Mouse (Mus musculus): ENCODE data around the gene Tpi1. TPM values are rescaled to one million over a fixed set of nuclear protein-coding genes. Genes with fewer than 3 reads are reported as not detected.

Gene Tpi1
- polyA plus RNA-seq, 1 experiment from 2014 or later: 755 TPM

Other genes starting within 250 kb of the Tpi1 start
- gene C1rb, start 244.0 kb downstream of the Tpi1 start, polyA plus RNA-seq (2015; fragmentation: Nextera tagmentation; extraction: Ambion mirVana): not detected in 2 replicates
- gene C1s2, start 178.2 kb downstream of the Tpi1 start, polyA plus RNA-seq (2015; fragmentation: Nextera tagmentation; extraction: Ambion mirVana): 0.16 and 0.21 TPM in 2 replicates
- 77.4 and 80.4 TPM in 2 replicates for gene Lpcat3, start 151.3 kb downstream of the Tpi1 start, polyA plus RNA-seq (2015; fragmentation: Nextera tagmentation; extraction: Ambion mirVana)
- 206 and 224 TPM in 2 replicates for gene Emg1, start 102.1 kb downstream of the Tpi1 start, polyA plus RNA-seq (2015; fragmentation: Nextera tagmentation; extraction: Ambion mirVana)
- gene Phb2, start 102.0 kb downstream of the Tpi1 start, polyA plus RNA-seq (2015; fragmentation: Nextera tagmentation; extraction: Ambion mirVana): 401 and 402 TPM in 2 replicates
- gene Ptpn6, start 75.6 kb downstream of the Tpi1 start, polyA plus RNA-seq (2015; fragmentation: Nextera tagmentation; extraction: Ambion mirVana): 12.5 and 13.3 TPM in 2 replicates
- 516 and 519 TPM in 2 replicates for gene Grcc10, start 72.9 kb downstream of the Tpi1 start, polyA plus RNA-seq (2015; fragmentation: Nextera tagmentation; extraction: Ambion mirVana)
- not detected in 2 replicates for gene Gm45234, start 58.3 kb downstream of the Tpi1 start, polyA plus RNA-seq (2015; fragmentation: Nextera tagmentation; extraction: Ambion mirVana)
- gene Atn1, start 57.8 kb downstream of the Tpi1 start, polyA plus RNA-seq (2015; fragmentation: Nextera tagmentation; extraction: Ambion mirVana): 17.0 and 17.7 TPM in 2 replicates
- gene Eno2, start 44.6 kb downstream of the Tpi1 start, polyA plus RNA-seq (2015; fragmentation: Nextera tagmentation; extraction: Ambion mirVana): 10.5 and 12.4 TPM in 2 replicates
- gene Lrrc23, start 34.6 kb downstream of the Tpi1 start, polyA plus RNA-seq (2015; fragmentation: Nextera tagmentation; extraction: Ambion mirVana): 0.37 and 0.90 TPM in 2 replicates
- gene Spsb2, start 5.6 kb downstream of the Tpi1 start, polyA plus RNA-seq (2015; fragmentation: Nextera tagmentation; extraction: Ambion mirVana): 15.3 and 18.2 TPM in 2 replicates
- gene Usp5, start 15.2 kb upstream of the Tpi1 start, polyA plus RNA-seq (2015; fragmentation: Nextera tagmentation; extraction: Ambion mirVana): 149 and 175 TPM in 2 replicates
- 178 and 185 TPM in 2 replicates for gene Cdca3, start 15.3 kb upstream of the Tpi1 start, polyA plus RNA-seq (2015; fragmentation: Nextera tagmentation; extraction: Ambion mirVana)
- gene Gnb3, start 26.0 kb upstream of the Tpi1 start, polyA plus RNA-seq (2015; fragmentation: Nextera tagmentation; extraction: Ambion mirVana): 1.1 and 2.9 TPM in 2 replicates
- gene P3h3, start 43.5 kb upstream of the Tpi1 start, polyA plus RNA-seq (2015; fragmentation: Nextera tagmentation; extraction: Ambion mirVana): 23.7 and 28.6 TPM in 2 replicates
- gene Gpr162, start 49.7 kb upstream of the Tpi1 start, polyA plus RNA-seq (2015; fragmentation: Nextera tagmentation; extraction: Ambion mirVana): 1.2 and 1.6 TPM in 2 replicates
- gene Cd4, start 73.9 kb upstream of the Tpi1 start, polyA plus RNA-seq (2015; fragmentation: Nextera tagmentation; extraction: Ambion mirVana): 0.06 and 0.26 TPM in 2 replicates
- 1.7 and 1.8 TPM in 2 replicates for gene Lag3, start 97.4 kb upstream of the Tpi1 start, polyA plus RNA-seq (2015; fragmentation: Nextera tagmentation; extraction: Ambion mirVana)
- 320 TPM in 2 replicates for gene Ptms, start 105.8 kb upstream of the Tpi1 start, polyA plus RNA-seq (2015; fragmentation: Nextera tagmentation; extraction: Ambion mirVana)
- gene Mlf2, start 117.1 kb upstream of the Tpi1 start, polyA plus RNA-seq (2015; fragmentation: Nextera tagmentation; extraction: Ambion mirVana): 357 and 385 TPM in 2 replicates
- 163 and 164 TPM in 2 replicates for gene Cops7a, start 151.2 kb upstream of the Tpi1 start, polyA plus RNA-seq (2015; fragmentation: Nextera tagmentation; extraction: Ambion mirVana)
- 1.4 and 3.1 TPM in 2 replicates for gene Pianp, start 182.4 kb upstream of the Tpi1 start, polyA plus RNA-seq (2015; fragmentation: Nextera tagmentation; extraction: Ambion mirVana)
- 16.1 and 17.8 TPM in 2 replicates for gene Zfp384, start 194.8 kb upstream of the Tpi1 start, polyA plus RNA-seq (2015; fragmentation: Nextera tagmentation; extraction: Ambion mirVana)
- 135 and 138 TPM in 2 replicates for gene Ing4, start 225.5 kb upstream of the Tpi1 start, polyA plus RNA-seq (2015; fragmentation: Nextera tagmentation; extraction: Ambion mirVana)
- gene Acrbp, start 235.4 kb upstream of the Tpi1 start, polyA plus RNA-seq (2015; fragmentation: Nextera tagmentation; extraction: Ambion mirVana): 14.4 and 15.4 TPM in 2 replicates

Measured in kidney, embryonic 15.5 days (tissue).